Mouse (Mus musculus) adrenal gland, adult (tissue): ENCODE measurements around the gene Nod2.
A peak's percentile ranks its signal among the peaks of the same experiment; 100 is the strongest.

Experiments used
- DNase-seq, 2 experiments: peaks; one replicate each; pipeline ENCODE4 v3.0.0; 2022 to 2023; ENCODE audit warnings: low spot score in 1 of 2; ENCODE audit not compliant: inconsistent age in 2 of 2

Gene Nod2

GRCm38 (mm10) chr8:88675372-88676165, 28.5 kb downstream of the Nod2 start:
- no peak for DNase-seq

- DNase-seq, result no peak
These were observed 30.0 kb downstream of the Nod2 start for GRCm38 (mm10) chr8:88677071-88677470.

- DNase-seq, result no peak
These were observed 33.5 kb downstream of the Nod2 start for GRCm38 (mm10) chr8:88680566-88680965.

- no peak for DNase-seq
These were observed 33.9 kb downstream of the Nod2 start for GRCm38 (mm10) chr8:88681046-88681445.

- no peak for DNase-seq
These were observed 36.7 kb downstream of the Nod2 start for GRCm38 (mm10) chr8:88683656-88684289.

GRCm38 (mm10) chr8:88686226-88686905, 39.3 kb downstream of the Nod2 start:
- no peak for DNase-seq

GRCm38 (mm10) chr8:88686906-88687235, 39.8 kb downstream of the Nod2 start:
- no peak for DNase-seq

GRCm38 (mm10) chr8:88689151-88689550, 42.0 kb downstream of the Nod2 start:
- DNase-seq, result no peak

- no peak for DNase-seq
These were observed 42.8 kb downstream of the Nod2 start for GRCm38 (mm10) chr8:88689891-88690290.

- DNase-seq, result no peak
These were observed 44.3 kb downstream of the Nod2 start for GRCm38 (mm10) chr8:88691342-88691948.

- DNase-seq, result no peak
These were observed 44.8 kb downstream of the Nod2 start for GRCm38 (mm10) chr8:88691961-88692360.

GRCm38 (mm10) chr8:88692866-88693265, 45.8 kb downstream of the Nod2 start:
- DNase-seq, result no peak

- no peak for DNase-seq
These were observed 46.3 kb downstream of the Nod2 start for GRCm38 (mm10) chr8:88693376-88693775.

- no peak for DNase-seq
These were observed 47.2 kb downstream of the Nod2 start for GRCm38 (mm10) chr8:88694291-88694690.

GRCm38 (mm10) chr8:88696228-88696627, 49.1 kb downstream of the Nod2 start:
- peak in 1 of 2 experiments; percentile 33 for DNase-seq

- DNase-seq, result peak; percentile 99 to 100
These were observed 49.9 kb downstream of the Nod2 start, which contains the start of gene Cyld for GRCm38 (mm10) chr8:88696721-88697641. Gene Cyld, plus strand, starts transcription at chr8:88697028.

GRCm38 (mm10) chr8:88697642-88698031, 50.5 kb downstream of the Nod2 start:
- peak; percentile 80 to 92 for DNase-seq

GRCm38 (mm10) chr8:88698048-88698447, 50.9 kb downstream of the Nod2 start:
- no peak for DNase-seq

- peak in 1 of 2 experiments; percentile 67 for DNase-seq
These were observed 54.5 kb downstream of the Nod2 start for GRCm38 (mm10) chr8:88701611-88702010.

GRCm38 (mm10) chr8:88702816-88703215, 55.7 kb downstream of the Nod2 start:
- no peak for DNase-seq
